Mouse (Mus musculus) layer of hippocampus, adult 9-11 months (tissue): ENCODE results near the gene Ttc3.
"Not testable (repeated sequence)": the region's sequence is repeated elsewhere in the genome, so short reads cannot be mapped to it uniquely, and the experiment has no call there.

ENCODE experiments used
- DNase-seq: peaks from one replicate; pipeline ENCODE4 v3.0.0; 2022

Gene Ttc3

GRCm38 (mm10) chr16:94370173-94370914 is at the start of gene Ttc3:
Gene Ttc3 (plus strand): TSS chr16:94370618.
- peak; percentile 96 for DNase-seq

DNA sequence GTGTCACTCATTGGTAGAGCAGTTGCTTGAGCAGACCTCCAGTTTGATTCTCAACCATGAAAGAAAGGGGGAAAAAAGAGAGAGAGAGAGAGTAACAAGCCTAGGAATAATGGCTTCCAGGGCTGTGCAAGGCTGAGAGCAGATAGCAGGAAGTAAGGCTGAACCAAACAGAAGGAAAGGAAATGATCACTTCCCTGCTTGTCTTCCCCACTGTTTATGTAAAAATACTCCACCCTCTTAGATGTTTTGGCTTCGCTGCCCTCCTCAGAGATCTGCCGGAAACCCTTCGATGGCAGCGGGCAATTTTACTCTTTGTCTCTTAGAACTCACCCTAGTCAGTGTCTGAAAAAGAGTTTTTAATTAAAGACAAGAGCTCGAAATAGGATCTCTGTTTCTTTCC is 46.7 kb upstream of the Ttc3 start:
- no peak for DNase-seq

DNA sequence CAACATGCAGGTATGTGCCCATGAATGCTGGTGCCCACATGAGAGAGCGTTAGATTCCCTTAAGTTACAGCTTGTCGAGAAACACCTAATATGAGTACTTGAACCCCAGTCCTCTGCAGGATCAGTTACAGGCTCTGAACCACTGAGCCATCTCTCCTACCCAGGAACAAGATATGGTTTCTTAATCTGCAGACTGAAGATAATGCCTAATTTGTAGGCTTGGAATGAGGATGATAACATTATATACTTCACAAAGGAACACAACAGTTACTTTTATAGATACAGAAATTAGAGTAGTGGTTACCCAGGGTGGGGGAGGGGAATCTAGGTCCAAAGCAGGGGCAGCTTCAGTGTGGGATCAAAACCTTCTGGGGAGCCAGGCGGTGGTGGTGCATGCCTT is 44.4 kb upstream of the Ttc3 start:
- DNase-seq = no peak

DNA sequence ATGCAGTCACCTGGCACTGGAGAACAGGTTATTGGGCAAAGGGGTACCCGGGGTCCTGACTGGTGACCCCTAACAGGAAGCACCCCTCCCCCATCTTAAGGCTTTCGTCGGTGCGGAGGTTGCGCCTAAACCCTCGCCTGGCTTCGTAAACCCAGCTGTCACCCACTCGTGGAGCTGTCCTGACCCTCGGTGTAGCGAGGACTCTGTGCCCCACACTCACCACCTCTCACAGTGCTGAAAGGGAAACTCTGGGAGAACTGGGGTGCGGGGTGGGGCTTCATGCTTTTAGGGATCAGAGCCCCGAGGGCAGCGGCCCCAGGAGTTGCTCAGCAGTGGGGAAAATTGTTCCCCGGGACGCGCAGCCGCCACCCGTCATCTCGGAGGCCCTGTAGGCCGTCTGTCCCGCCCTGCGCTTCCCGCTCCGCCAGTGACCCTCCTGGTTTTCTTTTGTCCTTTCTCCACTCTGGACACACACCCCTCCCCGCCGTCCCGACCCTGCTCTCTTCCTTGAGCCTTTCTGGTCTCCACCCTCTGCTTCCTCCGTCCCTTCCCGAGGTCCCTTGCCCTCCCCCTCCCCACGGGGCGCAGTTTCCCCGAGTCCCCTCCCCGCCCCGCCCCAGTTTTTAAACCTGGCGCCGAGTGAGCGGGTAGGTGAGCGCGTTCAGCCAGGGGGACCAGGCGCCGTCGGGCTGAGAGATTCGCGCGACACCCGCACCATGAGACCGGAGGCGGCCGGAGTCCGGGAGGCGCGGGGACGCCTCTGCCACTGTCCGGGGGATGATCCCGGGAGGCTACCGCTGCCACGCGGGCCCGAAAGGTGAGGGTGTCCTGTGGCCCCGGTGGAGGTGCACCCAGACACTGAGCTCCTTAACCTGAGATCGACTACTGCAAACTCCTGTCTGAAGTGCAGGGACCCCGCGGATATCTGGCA is 42.4 kb upstream of the Ttc3 start, which contains the start of gene Ripply3:
TSS of gene Ripply3 (plus strand) at position 640 of the 931 bp plus-strand sequence.
- no peak for DNase-seq

GRCm38 (mm10) chr16:94328881-94329867 is 41.2 kb upstream of the Ttc3 start:
- DNase-seq = no peak

GRCm38 (mm10) chr16:94330429-94330828 is 40.0 kb upstream of the Ttc3 start:
- DNase-seq = no peak

- no peak for DNase-seq
Measured at GRCm38 (mm10) chr16:94331233-94331885, 39.1 kb upstream of the Ttc3 start.

DNA sequence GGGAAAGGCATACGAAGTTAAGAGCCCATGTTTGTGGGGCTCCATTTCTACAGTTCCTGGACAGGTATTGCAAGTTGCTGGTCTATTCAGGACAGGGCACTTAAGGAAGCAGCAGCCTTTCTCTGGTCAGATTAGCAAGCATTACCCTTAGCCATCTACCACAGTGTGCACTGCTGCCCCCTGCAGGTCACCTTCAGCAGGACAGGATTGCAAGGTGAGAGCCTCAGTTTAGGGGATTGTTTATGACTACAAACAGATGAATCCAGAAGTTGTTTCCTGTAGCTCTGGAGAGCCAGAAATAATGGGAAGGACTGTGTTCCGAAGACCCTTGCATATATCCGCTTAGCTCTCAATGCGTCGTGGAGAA is 38.5 kb upstream of the Ttc3 start:
- no peak for DNase-seq

DNA sequence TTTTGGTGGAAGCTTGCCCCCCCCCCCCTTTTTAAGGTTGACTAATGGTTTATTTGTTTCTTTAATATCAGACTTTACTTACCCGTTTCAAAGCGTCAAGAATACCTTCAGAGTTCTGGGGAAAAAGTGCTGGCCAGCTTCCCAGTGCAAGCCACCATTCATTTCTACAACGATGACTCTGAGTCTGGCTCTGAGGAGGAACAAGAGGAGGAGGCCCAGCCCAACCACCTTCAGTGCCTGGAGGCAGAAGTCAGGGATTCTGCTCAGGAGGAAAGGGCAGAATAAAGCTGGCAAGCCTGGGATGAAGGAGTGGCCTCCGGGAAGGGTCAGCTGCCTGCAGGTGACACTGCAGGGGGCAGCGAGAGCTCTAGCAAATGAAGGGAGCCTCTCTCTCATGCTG is 34.8 kb upstream of the Ttc3 start:
- no peak for DNase-seq

DNA sequence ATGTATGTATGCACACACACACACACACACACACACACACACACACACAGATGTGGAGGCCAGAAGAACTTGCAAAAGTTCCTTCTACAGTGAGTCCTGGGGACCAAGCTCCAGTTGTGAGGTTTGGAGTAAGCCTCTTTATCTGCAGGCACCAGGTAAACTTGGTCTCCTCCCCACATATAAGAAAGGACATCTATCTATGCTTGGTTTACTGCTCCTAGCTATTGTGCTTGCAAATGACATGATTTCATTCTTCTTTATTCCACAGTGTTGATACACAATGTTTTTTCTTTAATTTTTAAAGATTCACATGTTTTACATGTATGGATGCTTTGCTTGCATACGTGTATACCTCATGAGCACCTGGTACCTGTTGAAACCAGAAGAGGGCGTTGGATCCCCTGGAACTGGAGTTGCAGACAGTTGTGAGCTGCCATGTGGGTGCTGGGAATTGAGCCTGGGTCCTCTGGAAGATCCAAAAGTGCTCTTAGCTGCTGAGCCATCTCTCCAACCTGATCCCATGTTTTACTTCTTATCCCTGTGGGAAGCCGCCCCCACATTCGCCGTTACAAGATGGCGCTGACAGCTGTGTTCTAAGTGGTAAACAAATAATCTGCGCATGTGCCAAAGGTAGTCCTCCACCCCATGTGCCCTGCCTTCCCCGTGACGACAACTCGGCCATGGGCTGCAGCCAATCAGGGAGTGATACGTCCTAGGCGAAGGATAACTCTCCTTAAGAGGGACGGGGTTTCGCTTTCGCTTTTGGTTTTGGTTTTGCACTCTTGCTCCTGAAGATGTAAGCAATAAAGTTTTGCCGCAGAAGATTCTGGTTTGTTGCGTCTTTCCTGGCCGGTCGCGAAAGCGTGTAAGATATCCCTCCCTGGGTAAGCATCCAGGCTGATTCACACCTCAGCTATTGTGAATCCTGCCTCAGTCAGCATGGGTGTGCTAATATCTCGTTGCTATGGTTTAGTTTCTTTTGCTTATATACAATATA is 31.0 kb upstream of the Ttc3 start:
- not testable (repeated sequence) for DNase-seq

- no peak for DNase-seq
Measured at GRCm38 (mm10) chr16:94345733-94346132, 24.7 kb upstream of the Ttc3 start.

- DNase-seq = no peak
Measured at GRCm38 (mm10) chr16:94347080-94347731, 23.2 kb upstream of the Ttc3 start.

DNA sequence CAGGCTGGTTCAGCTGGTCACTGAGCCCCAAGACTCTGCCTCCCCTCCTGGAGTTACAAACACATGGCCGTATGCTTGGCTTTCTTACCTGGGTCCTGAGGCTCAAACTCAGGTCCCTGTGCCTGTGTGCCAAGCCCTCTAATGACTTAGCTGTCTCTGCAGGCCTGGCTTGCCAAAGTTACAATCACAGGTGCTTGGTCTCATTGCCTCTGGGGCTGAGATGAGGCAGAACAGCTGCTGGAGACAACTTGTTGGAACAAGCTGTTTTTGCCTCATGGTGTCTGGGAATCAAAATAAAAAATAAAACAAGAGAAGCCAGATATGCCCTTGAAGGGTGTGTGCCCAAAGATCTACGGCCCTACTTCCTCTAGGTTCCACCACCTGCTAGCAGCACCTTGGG is 21.6 kb upstream of the Ttc3 start:
- DNase-seq = no peak

- peak; percentile 14 for DNase-seq
Measured at GRCm38 (mm10) chr16:94349588-94350286, 20.7 kb upstream of the Ttc3 start.

DNA sequence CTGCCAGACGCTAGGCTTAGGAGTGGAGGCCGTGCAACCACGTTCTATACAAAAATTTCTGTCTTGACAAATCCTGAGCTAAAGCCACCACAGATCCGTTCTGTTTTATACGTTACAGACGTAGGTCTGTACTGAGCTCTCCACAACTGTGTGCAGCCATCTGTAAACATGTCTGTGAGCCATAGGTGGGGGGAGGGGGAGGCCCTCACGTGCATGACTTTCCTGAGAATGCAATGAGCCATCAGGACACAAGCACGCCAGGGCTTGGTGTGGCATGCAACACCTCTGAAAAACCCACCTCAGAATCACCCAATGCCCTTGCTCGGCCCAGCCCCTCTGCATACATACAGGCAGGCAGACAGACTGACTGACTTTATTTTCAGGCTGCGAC is 20.1 kb upstream of the Ttc3 start:
- no peak for DNase-seq

- peak; percentile 42 for DNase-seq
Measured at GRCm38 (mm10) chr16:94354450-94354849, 16.0 kb upstream of the Ttc3 start.

- no peak for DNase-seq
Measured at GRCm38 (mm10) chr16:94356046-94356445, 14.4 kb upstream of the Ttc3 start.

GRCm38 (mm10) chr16:94356776-94357494 is 13.5 kb upstream of the Ttc3 start:
- DNase-seq = no peak

DNA sequence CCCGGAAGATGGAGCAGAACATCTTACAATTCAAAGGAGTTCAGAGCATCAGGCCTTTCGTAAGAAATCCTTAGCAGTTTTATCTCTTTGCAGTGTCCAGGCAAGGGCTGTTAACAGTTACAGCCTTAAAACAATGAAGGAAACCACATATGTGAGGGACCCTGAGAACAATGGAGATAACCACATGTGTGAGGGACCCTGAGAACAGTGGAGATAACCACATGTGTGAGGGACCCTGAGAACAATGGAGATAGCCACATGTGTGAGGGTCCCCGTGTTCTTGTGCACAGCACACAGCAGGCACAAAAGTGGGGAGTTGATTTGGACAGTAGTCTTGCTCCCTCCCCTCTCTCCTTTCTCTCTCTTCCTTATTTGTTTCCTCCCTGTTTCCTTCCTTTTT is 12.3 kb upstream of the Ttc3 start:
- DNase-seq = no peak
